In the genomic region with DNA sequence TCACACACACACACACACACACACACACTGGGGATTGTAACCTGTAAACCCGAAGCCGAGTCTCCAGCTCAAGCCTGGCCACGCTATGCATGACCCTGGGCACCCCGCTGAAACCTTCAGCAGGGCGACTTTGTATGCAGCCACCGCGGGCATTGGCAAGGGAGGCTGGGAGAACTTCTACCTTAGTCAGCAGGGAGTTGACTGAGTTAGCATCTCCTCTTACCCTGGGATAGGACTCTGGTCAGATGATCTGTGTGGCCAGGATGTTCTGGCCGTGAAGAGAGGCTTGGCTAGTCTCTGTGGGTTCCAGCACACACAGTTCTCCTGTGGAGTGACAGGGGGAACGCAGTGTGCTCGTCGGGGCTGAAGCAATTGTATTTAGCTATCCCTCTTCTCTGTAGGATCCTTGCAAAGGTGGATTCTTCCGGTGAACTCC, we compare ENCODE assay signal across 7 mouse cellular contexts. TPM values are rescaled to one million over a fixed set of nuclear protein-coding genes. Genes with fewer than 3 reads are reported as not detected.
DNase-seq lines count a peak whose midpoint lies in the region; ATAC-seq and TF ChIP-seq lines count a peak whose summit lies in the region.

No protein-coding gene starts in this region.

- H3K4me3 ChIP-seq in bone marrow, adult 2 months (replicated peaks; ENCODE audit: control insufficient read depth, low read depth, low read length): peak overlapping the region; percentile 4
- H3K4me3 ChIP-seq in heart, postnatal 0 days (ENCODE audit: low read depth, low read length): peak overlapping the region; percentile 34

- H3K9me3 ChIP-seq in heart, postnatal 0 days (replicated peaks; ENCODE audit: control insufficient read depth, low read length): no peaks in the 10 kb centered on the region

- TF ChIP-seq CTCF in bone marrow, adult 2 months (IDR thresholded peaks at IDR 0.05; ENCODE audit: control insufficient read depth, insufficient read depth, low read length): no peak
- no peak for TF ChIP-seq CTCF in heart, postnatal 0 days (IDR thresholded peaks at IDR 0.05; ENCODE audit: low read depth)

- peaks cover 5% of the 10 kb centered on the region for H3K4me1 ChIP-seq in bone marrow, adult 2 months (ENCODE audit: control insufficient read depth, insufficient read depth, low read length)
- peaks cover 31% of the 10 kb centered on the region for H3K4me1 ChIP-seq in heart, postnatal 0 days (ENCODE audit: control insufficient read depth, insufficient read depth)

- ATAC-seq in erythroid progenitor cell, adult 5-6 weeks (replicated peaks; ENCODE audit: low FRiP score, poor library complexity, severe bottlenecking): peak; percentile 70
- ATAC-seq in heart, postnatal 0 days (ENCODE audit: insufficient read depth, low read depth): peak; percentile 71; the same call in 1 of the 2 replicates
- ATAC-seq in megakaryocyte, adult 5-6 weeks (ENCODE audit: poor library complexity, severe bottlenecking): peak; percentile 64

- TF ChIP-seq POLR2A in bone marrow, adult 2 months (IDR thresholded peaks at IDR 0.05; ENCODE audit: borderline replicate concordance, control insufficient read depth, low read depth, low read length): no peak

- H3K4me2 ChIP-seq in heart, postnatal 0 days (ENCODE audit: low read depth, low read length): peak overlapping the region; percentile 61

- TF ChIP-seq EP300 in heart, postnatal 0 days (IDR thresholded peaks at IDR 0.05; ENCODE audit: low read depth): no peak

- DNase-seq in ES-CJ7 (ENCODE audit: low read depth, low spot score): peak; percentile 8
- peak; percentile 35 for DNase-seq in heart, postnatal 0 days (ENCODE audit: low spot score)
- peak; percentile 52 for DNase-seq in kidney, postnatal 14 days
- DNase-seq in thymus, postnatal 36 days: no peak

- no peaks in the 10 kb centered on the region for H3K36me3 ChIP-seq in heart, postnatal 0 days (replicated peaks; ENCODE audit: control insufficient read depth, insufficient read depth, low read length)

- WGBS in bone marrow, adult 2 months: 29% methylated on average over 12 of the region's 12 CpGs
- 5% methylated on average over 12 of the region's 12 CpGs for WGBS in heart, postnatal 0 days

- H3K27me3 ChIP-seq in heart, postnatal 0 days (ENCODE audit: control insufficient read depth, insufficient read depth, low read length): no peaks in the 10 kb centered on the region

- H3K9ac ChIP-seq in heart, postnatal 0 days (replicated peaks; ENCODE audit: low read depth, low read length): peak overlapping the region; percentile 37

- peak overlapping the region; percentile 21; the same call in 1 of the 2 replicates for H3K27ac ChIP-seq in bone marrow, adult 2 months (ENCODE audit: control insufficient read depth, insufficient read depth, low read depth, low read length, poor library complexity)
- H3K27ac ChIP-seq in heart, postnatal 0 days (ENCODE audit: low read depth): no peak overlapping the region

RNA-seq across cellular contexts. Expression of a gene that starts 49.8 kb away (rescaled TPM):
- 3.3 and 6.0 TPM in 2 replicates for polyA plus RNA-seq in bone marrow, adult 2 months (2011; ENCODE audit: insufficient read depth, insufficient read length, low replicate concordance, missing spikeins)
- total RNA-seq in erythroid progenitor cell, adult 5-6 weeks (2015; ENCODE audit: low replicate concordance): 4.2 and 4.7 TPM in 2 replicates
- total RNA-seq in erythroid progenitor cell, adult 5-6 weeks (2017; ENCODE audit: low replicate concordance): 0.77 TPM in 1 of 2 replicates, not detected in the other
- 11.3 and 17.4 TPM in 2 replicates for total RNA-seq in heart, postnatal 0 days (2014; rRNA removed; ENCODE audit: low replicate concordance)
- 9.3 and 12.1 TPM in 2 replicates for polyA plus RNA-seq in heart, postnatal 0 days (2015; fragmentation: Nextera tagmentation; extraction: Ambion mirVana)
- total RNA-seq in megakaryocyte, adult 5-6 weeks (2015): 10.3 and 12.6 TPM in 2 replicates
- total RNA-seq in megakaryocyte, adult 5-6 weeks (2017): 14.8 and 16.0 TPM in 2 replicates

Comparison
In these comparisons a context has a peak if more than half of its experiments do, and no peak if none do; other contexts are left out.
1. DNase-seq: peak in ES-CJ7 (single experiment), heart, postnatal 0 days (single experiment) and kidney, postnatal 14 days (single experiment); none in thymus, postnatal 36 days (0 of 2).
2. Peak in every context shown above with its lines, with median percentiles within 50 percentile points of each other: ATAC-seq.